Mouse (Mus musculus) kidney, adult 2 months (tissue): ENCODE results near the gene Rin2.

ENCODE experiments used
- CTCF ChIP-seq: fragments of 200-500 bp; conservative IDR thresholded peaks from 2 replicates; pipeline ENCODE4 v1.5.1; 2011; ENCODE audit warnings: low read depth, mild to moderate bottlenecking, control low read depth, low read length, moderate library complexity, mixed read lengths; ENCODE audit not compliant: insufficient read depth, insufficient read length
- POLR2A ChIP-seq: fragments of 200-500 bp; IDR thresholded peaks from one replicate; pipeline ENCODE4 v1.6.1; 2011; ENCODE audit warnings: low read depth, low read length, control low read depth

DNA sequence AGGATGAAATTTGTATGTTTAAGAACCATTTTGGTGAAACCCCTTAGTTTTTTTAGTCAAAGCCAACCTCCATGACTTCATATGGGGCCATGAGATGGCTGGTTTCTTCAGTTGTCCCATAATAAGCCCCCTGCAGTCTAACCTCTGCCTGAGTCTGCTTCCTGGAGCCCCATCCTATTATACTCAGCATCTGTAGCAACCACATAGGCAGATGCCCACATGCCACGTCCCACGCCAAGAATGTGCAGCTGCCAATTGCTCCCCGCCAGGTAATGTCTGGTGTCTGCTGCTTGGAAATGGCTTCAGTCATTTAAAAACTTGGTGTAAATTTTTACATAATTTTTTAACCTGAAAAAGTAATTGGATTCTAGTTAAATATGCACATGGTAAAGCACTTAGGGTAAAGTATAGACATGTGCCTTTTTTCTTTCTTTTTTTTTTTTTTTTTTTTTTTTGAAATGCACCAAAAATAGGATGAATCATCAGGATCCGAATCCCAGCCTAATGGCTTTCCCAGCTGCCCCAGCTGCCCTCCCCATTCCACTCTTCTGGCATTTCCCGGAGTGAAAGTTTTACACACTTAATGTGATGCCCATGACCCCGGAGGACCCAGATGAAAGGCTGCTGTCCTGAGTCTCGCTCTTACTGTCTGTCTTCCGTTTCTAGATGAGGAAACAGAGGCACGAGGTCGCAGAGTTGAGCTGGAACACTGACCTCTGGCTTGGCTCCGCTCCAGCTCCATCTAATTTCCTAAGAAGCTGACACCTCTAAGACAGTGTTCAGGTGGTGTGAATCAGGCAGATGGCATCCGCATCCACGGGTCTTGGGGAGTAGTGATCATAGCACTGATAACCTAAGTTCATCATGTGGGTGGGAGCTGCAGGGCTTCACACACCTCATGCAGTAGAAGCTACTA is 68.0 kb downstream of the Rin2 start:
- no peak for TF ChIP-seq POLR2A
- no peak for TF ChIP-seq CTCF
